Mouse (Mus musculus): ENCODE results near the gene Slc25a30. TPM values are rescaled to one million over a fixed set of nuclear protein-coding genes. Genes with fewer than 3 reads are reported as not detected.

The Slc25a30 gene
- polyA plus RNA-seq, 1 experiment from 2014 or later: 9.6 TPM

DNA sequence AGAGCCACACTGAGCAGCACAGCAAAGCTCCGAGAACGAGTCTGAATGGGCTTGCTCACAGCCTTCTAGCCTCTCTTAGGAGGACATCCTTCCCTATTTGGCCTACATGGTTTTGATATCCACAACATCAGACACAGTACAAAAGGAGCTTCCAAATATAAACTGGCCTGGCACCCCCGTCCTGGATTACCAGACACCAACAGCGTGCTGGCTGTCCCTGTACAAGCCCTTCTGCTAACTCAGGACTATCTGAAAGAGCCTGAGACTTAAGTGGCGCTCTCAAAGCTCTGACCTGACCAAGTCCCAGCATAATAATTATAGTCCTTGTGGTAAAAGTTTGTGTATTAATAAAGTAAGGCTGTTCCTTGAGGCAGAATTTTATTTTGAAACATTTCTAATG is 66.7 kb downstream of the Slc25a30 start:
- Histone ChIP-seq H3K27ac (ENCODE audit: low read depth, low read length) (no peak overlapping the region), H3K4me1 (ENCODE audit: control insufficient read depth, insufficient read depth, low read length) (no peaks in the 10 kb centered on the region), H3K4me2 (replicated peaks; ENCODE audit: low read depth, low read length) (no peak overlapping the region), H3K4me3 (ENCODE audit: low read length) (no peak overlapping the region), H3K9ac (ENCODE audit: low read depth, low read length) (no peak overlapping the region), H3K9me3 (ENCODE audit: control insufficient read depth, low read length) (no peaks in the 10 kb centered on the region), H3K27me3 (ENCODE audit: control insufficient read depth, insufficient read depth, low read length) (no peaks in the 10 kb centered on the region), H3K36me3 (ENCODE audit: control insufficient read depth, insufficient read depth, low read length) (peaks cover 73% of the 10 kb centered on the region)
- 91% methylated on average over 5 of the region's 5 CpGs for WGBS
- no peak for ATAC-seq (ENCODE audit: low FRiP score, low TSS enrichment)

DNA sequence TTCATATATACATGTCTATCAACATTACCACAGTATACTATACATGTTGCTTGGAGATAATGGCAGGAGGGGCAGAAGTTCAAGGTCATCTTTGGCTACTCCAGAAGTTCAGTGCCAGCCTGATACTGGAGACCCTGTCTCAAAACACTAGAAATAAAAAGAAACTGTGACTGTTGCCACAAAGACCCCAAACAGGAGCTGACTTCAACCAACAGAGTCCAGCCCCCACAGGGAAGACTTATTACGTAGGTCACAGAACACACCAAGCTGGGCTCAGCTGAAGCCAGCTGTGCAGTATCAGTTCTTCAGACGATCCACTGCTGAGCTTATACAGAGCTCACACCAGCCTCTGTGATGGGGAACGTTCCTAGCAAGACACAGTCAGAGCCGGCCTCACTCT is 70.4 kb downstream of the Slc25a30 start:
- WGBS: 78% methylated on average over 4 of the region's 4 CpGs
- H3K27ac ChIP-seq (ENCODE audit: low read depth, low read length): no peak overlapping the region
- H3K9me3 ChIP-seq (ENCODE audit: control insufficient read depth, low read length): no peaks in the 10 kb centered on the region
- no peak for ATAC-seq (ENCODE audit: low FRiP score, low TSS enrichment)
- H3K9ac ChIP-seq (ENCODE audit: low read depth, low read length): no peak overlapping the region
- no peaks in the 10 kb centered on the region for H3K4me1 ChIP-seq (ENCODE audit: control insufficient read depth, insufficient read depth, low read length)
- no peak overlapping the region for H3K4me3 ChIP-seq (ENCODE audit: low read length)
- peaks cover 78% of the 10 kb centered on the region for H3K36me3 ChIP-seq (ENCODE audit: control insufficient read depth, insufficient read depth, low read length)
- no peak overlapping the region for H3K4me2 ChIP-seq (replicated peaks; ENCODE audit: low read depth, low read length)
- no peaks in the 10 kb centered on the region for H3K27me3 ChIP-seq (ENCODE audit: control insufficient read depth, insufficient read depth, low read length)

DNA sequence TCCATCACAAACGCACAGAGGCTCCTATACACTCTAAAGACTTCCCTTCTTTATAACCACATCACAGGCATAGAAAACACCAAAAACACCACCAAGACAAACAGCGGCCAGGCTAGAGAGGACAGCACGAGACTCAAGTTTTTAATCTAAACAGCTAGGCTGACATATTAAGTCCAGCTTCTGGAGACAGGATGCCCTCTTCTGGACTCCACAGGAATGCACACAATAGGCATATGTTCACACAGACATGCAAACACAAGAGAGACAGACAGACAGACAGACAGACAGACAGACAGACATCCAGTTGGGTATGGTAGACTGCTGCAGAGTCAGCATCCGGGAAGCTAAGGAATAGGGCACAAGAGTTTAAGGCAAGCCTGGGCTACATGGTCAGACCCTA is 73.2 kb downstream of the Slc25a30 start:
- H3K36me3 ChIP-seq (ENCODE audit: control insufficient read depth, insufficient read depth, low read length): peaks cover 73% of the 10 kb centered on the region
- H3K27me3 ChIP-seq (ENCODE audit: control insufficient read depth, insufficient read depth, low read length): no peaks in the 10 kb centered on the region
- no peaks in the 10 kb centered on the region for H3K4me1 ChIP-seq (ENCODE audit: control insufficient read depth, insufficient read depth, low read length)
- no peak overlapping the region for H3K9ac ChIP-seq (ENCODE audit: low read depth, low read length)
- H3K9me3 ChIP-seq (ENCODE audit: control insufficient read depth, low read length): no peaks in the 10 kb centered on the region
- no peak overlapping the region for H3K4me3 ChIP-seq (ENCODE audit: low read length)
- ATAC-seq (ENCODE audit: low FRiP score, low TSS enrichment): no peak
- no peak overlapping the region for H3K27ac ChIP-seq (ENCODE audit: low read depth, low read length)
- 80% methylated on average over 4 of the region's 4 CpGs for WGBS
- H3K4me2 ChIP-seq (replicated peaks; ENCODE audit: low read depth, low read length): no peak overlapping the region

DNA sequence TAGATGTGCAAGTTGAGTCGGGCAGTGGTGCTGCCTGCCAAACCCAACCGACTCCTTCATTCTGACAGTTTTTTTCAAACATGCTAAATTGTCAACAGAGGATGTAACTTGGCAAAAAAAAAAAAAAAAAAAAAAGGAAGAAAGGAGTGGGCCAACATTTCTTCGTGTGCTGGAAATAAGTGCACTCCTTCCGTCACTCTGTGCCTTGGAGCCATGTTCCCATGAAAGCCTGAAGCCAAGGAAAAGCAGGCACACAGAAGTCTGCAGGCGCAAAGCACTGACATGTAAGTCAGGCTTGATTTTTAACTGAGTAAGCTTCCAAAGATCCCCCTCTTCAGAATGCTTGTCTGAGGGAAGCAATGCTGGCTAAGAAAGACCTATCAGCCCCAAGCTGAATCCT is 74.2 kb downstream of the Slc25a30 start:
- no peak overlapping the region for H3K4me3 ChIP-seq (ENCODE audit: low read length)
- H3K36me3 ChIP-seq (ENCODE audit: control insufficient read depth, insufficient read depth, low read length): peaks cover 63% of the 10 kb centered on the region
- H3K4me1 ChIP-seq (ENCODE audit: control insufficient read depth, insufficient read depth, low read length): peaks cover 4% of the 10 kb centered on the region; the same call in 1 of the 2 replicates
- no peak overlapping the region for H3K27ac ChIP-seq (ENCODE audit: low read depth, low read length)
- no peaks in the 10 kb centered on the region for H3K9me3 ChIP-seq (ENCODE audit: control insufficient read depth, low read length)
- H3K27me3 ChIP-seq (ENCODE audit: control insufficient read depth, insufficient read depth, low read length): no peaks in the 10 kb centered on the region
- no peak overlapping the region for H3K9ac ChIP-seq (ENCODE audit: low read depth, low read length)
- no peak overlapping the region for H3K4me2 ChIP-seq (replicated peaks; ENCODE audit: low read depth, low read length)
- 73% methylated on average over 5 of the region's 5 CpGs for WGBS
- ATAC-seq (ENCODE audit: low FRiP score, low TSS enrichment): no peak

DNA sequence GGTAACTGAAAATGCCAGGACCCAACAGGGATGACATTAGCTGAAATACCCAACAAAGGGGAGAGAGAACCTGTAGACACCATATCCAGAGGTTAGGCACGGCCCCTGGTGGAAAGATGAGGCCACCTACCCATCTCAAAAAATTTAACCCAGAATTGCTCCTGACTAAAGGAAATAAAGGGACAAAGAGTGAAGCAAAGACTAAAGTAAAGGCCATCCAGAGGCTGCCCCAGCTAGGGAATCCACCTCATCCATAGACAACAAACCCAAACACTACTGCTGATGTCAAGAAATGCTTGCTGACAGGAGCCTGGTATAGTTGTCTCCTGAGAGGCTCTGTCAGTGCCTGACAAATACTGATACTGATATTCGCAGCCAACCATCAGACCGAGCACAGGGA is 75.1 kb downstream of the Slc25a30 start:
- Histone ChIP-seq H3K4me3 (ENCODE audit: low read length) (no peak overlapping the region), H3K36me3 (ENCODE audit: control insufficient read depth, insufficient read depth, low read length) (peaks cover 54% of the 10 kb centered on the region), H3K9me3 (ENCODE audit: control insufficient read depth, low read length) (no peaks in the 10 kb centered on the region), H3K27ac (ENCODE audit: low read depth, low read length) (no peak overlapping the region), H3K9ac (ENCODE audit: low read depth, low read length) (no peak overlapping the region), H3K27me3 (ENCODE audit: control insufficient read depth, insufficient read depth, low read length) (no peaks in the 10 kb centered on the region), H3K4me1 (ENCODE audit: control insufficient read depth, insufficient read depth, low read length) (peaks cover 4% of the 10 kb centered on the region; the same call in 1 of the 2 replicates), H3K4me2 (replicated peaks; ENCODE audit: low read depth, low read length) (no peak overlapping the region)
- no peak for ATAC-seq (ENCODE audit: low FRiP score, low TSS enrichment)
- 92% methylated on average over 3 of the region's 3 CpGs for WGBS

Other genes with a start within 250 kb of the Slc25a30 start
- gene Spert, start 193.9 kb downstream of the Slc25a30 start, polyA plus RNA-seq (2014; fragmentation: Nextera tagmentation; extraction: Ambion mirVana): not detected in 2 replicates
- gene Erich6b, start 144.8 kb downstream of the Slc25a30 start, polyA plus RNA-seq (2014; fragmentation: Nextera tagmentation; extraction: Ambion mirVana): not detected in 2 replicates
- gene Cog3, start 32.5 kb downstream of the Slc25a30 start, polyA plus RNA-seq (2014; fragmentation: Nextera tagmentation; extraction: Ambion mirVana): 12.0 and 24.9 TPM in 2 replicates
- gene Tpt1, start 58.1 kb upstream of the Slc25a30 start, polyA plus RNA-seq (2014; fragmentation: Nextera tagmentation; extraction: Ambion mirVana): 1,151 and 1,339 TPM in 2 replicates
- gene Kctd4, start 168.0 kb upstream of the Slc25a30 start, polyA plus RNA-seq (2014; fragmentation: Nextera tagmentation; extraction: Ambion mirVana): 0.80 and 0.90 TPM in 2 replicates
- 47.1 and 53.8 TPM in 2 replicates for gene Gtf2f2, start 223.8 kb upstream of the Slc25a30 start, polyA plus RNA-seq (2014; fragmentation: Nextera tagmentation; extraction: Ambion mirVana)